Mouse (Mus musculus): ENCODE results near the gene Crabp2.

DNA sequence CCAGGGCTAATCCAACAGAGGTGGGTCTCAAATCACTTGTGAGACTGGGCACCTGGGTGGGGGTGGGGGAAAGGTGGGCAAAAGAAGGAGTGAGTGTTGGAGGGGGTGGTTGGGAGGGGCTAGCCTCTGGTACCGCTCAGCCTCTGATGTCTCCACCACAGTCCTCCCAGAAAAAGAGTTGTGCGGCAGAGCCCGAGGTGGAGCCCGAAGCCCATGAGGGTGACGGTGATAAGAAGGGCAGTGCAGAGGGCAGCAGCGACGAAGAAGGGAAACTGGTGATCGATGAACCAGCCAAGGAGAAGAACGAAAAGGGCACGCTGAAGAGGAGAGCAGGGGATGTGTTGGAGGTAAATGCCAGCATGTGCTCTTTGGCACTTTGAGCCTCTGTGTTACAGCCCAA, 34.6 kb upstream of the Crabp2 start:
- TF ChIP-seq CTCF (IDR thresholded peaks at IDR 0.05; ENCODE audit: insufficient read depth, low read depth, low read length) = no peak
- TF ChIP-seq POLR2A (IDR thresholded peaks at IDR 0.05; ENCODE audit: insufficient read depth, low read depth, low read length) = no peak

All from olfactory bulb, adult 2 months (tissue).